Mouse (Mus musculus) lung, postnatal 36 days (tissue): ENCODE measurements at regions not wholly inside any gene's neighbourhood (a gene's known extent, or its start where the extent isn't known, plus 50 kb on each side); places are given as distances from the start of the nearest gene placed in this dataset.

Source experiments
- DNase-seq: peaks from one replicate; pipeline ENCODE4 v3.0.0; 2022; ENCODE audit warnings: mixed read lengths

- no peak for DNase-seq
Observed at GRCm38 (mm10) chr13:57365096-57365495, 469.3 kb upstream of the Trpc7 start.

GRCm38 (mm10) chr13:57364396-57364795 is 468.6 kb upstream of the Trpc7 start:
- no peak for DNase-seq

- no peak for DNase-seq
Observed at GRCm38 (mm10) chr13:57362563-57362962, 466.8 kb upstream of the Trpc7 start.

GRCm38 (mm10) chr13:57361286-57361685 is 465.5 kb upstream of the Trpc7 start:
- DNase-seq = no peak

GRCm38 (mm10) chr13:57354606-57355005 is 458.8 kb upstream of the Trpc7 start:
- no peak for DNase-seq

- peak; percentile 1 for DNase-seq
Observed at GRCm38 (mm10) chr13:57353976-57354375, 458.2 kb upstream of the Trpc7 start.

GRCm38 (mm10) chr13:57350828-57351227 is 455.0 kb upstream of the Trpc7 start:
- DNase-seq = no peak

GRCm38 (mm10) chr13:57338676-57339075 is 442.9 kb upstream of the Trpc7 start:
- no peak for DNase-seq

- no peak for DNase-seq
Observed at GRCm38 (mm10) chr13:57336596-57336995, 440.8 kb upstream of the Trpc7 start.

GRCm38 (mm10) chr13:57332976-57333375 is 437.2 kb upstream of the Trpc7 start:
- peak; percentile 26 for DNase-seq

GRCm38 (mm10) chr13:57331868-57332267 is 436.1 kb upstream of the Trpc7 start:
- DNase-seq = no peak

GRCm38 (mm10) chr13:57325306-57325925 is 429.6 kb upstream of the Trpc7 start:
- no peak for DNase-seq

GRCm38 (mm10) chr13:57316211-57317005 is 420.6 kb upstream of the Trpc7 start:
- no peak for DNase-seq

- no peak for DNase-seq
Observed at GRCm38 (mm10) chr13:57314512-57314911, 418.7 kb upstream of the Trpc7 start.

- DNase-seq = no peak
Observed at GRCm38 (mm10) chr13:57313731-57314130, 417.9 kb upstream of the Trpc7 start.

GRCm38 (mm10) chr13:57311235-57311634 is 415.4 kb upstream of the Trpc7 start:
- peak; percentile 8 for DNase-seq

GRCm38 (mm10) chr13:57309618-57310017 is 413.8 kb upstream of the Trpc7 start:
- no peak for DNase-seq

- DNase-seq = no peak
Observed at GRCm38 (mm10) chr13:57307971-57308903, 412.4 kb upstream of the Trpc7 start.

- no peak for DNase-seq
Observed at GRCm38 (mm10) chr13:57305586-57305985, 409.8 kb upstream of the Trpc7 start.

GRCm38 (mm10) chr13:57303805-57304204 is 408.0 kb upstream of the Trpc7 start:
- no peak for DNase-seq

- no peak for DNase-seq
Observed at GRCm38 (mm10) chr13:57291737-57292490, 396.1 kb upstream of the Trpc7 start.

- no peak for DNase-seq
Observed at GRCm38 (mm10) chr13:57286168-57286567, 390.4 kb upstream of the Trpc7 start.

GRCm38 (mm10) chr13:57282816-57283215 is 387.0 kb upstream of the Trpc7 start:
- DNase-seq = no peak
